Mouse (Mus musculus): ENCODE measurements around the gene Aqp2. TPM values are rescaled to one million over a fixed set of nuclear protein-coding genes. Genes with fewer than 3 reads are reported as not detected.

The Aqp2 gene
- polyA plus RNA-seq, 1 experiment from 2014 or later: not detected

Other genes starting within 250 kb of the Aqp2 start
- 8.2 and 8.8 TPM in 2 replicates for gene Fmnl3, start 208.6 kb upstream of the Aqp2 start, polyA plus RNA-seq (2015; fragmentation: Nextera tagmentation; extraction: Ambion mirVana)
- 255 and 257 TPM in 2 replicates for gene Tmbim6, start 186.2 kb upstream of the Aqp2 start, polyA plus RNA-seq (2015; fragmentation: Nextera tagmentation; extraction: Ambion mirVana)
- gene Nckap5l, start 121.3 kb upstream of the Aqp2 start, polyA plus RNA-seq (2015; fragmentation: Nextera tagmentation; extraction: Ambion mirVana): 12.3 and 13.6 TPM in 2 replicates
- 22.6 and 23.4 TPM in 2 replicates for gene Bcdin3d, start 104.3 kb upstream of the Aqp2 start, polyA plus RNA-seq (2015; fragmentation: Nextera tagmentation; extraction: Ambion mirVana)
- gene Faim2, start 50.9 kb upstream of the Aqp2 start, polyA plus RNA-seq (2015; fragmentation: Nextera tagmentation; extraction: Ambion mirVana): 16.5 and 16.6 TPM in 2 replicates
- 2.1 and 2.5 TPM in 2 replicates for gene Aqp5, start 11.7 kb downstream of the Aqp2 start, polyA plus RNA-seq (2015; fragmentation: Nextera tagmentation; extraction: Ambion mirVana)
- 2.6 and 3.2 TPM in 2 replicates for gene Aqp6, start 22.3 kb downstream of the Aqp2 start, polyA plus RNA-seq (2015; fragmentation: Nextera tagmentation; extraction: Ambion mirVana)
- 97.6 and 102 TPM in 2 replicates for gene Racgap1, start 72.6 kb downstream of the Aqp2 start, polyA plus RNA-seq (2015; fragmentation: Nextera tagmentation; extraction: Ambion mirVana)
- gene Asic1, start 91.3 kb downstream of the Aqp2 start, polyA plus RNA-seq (2015; fragmentation: Nextera tagmentation; extraction: Ambion mirVana): 58.3 and 63.0 TPM in 2 replicates
- 134 and 145 TPM in 2 replicates for gene Smarcd1, start 123.1 kb downstream of the Aqp2 start, polyA plus RNA-seq (2015; fragmentation: Nextera tagmentation; extraction: Ambion mirVana)
- not detected in 2 replicates for gene Gm17349, start 126.4 kb downstream of the Aqp2 start, polyA plus RNA-seq (2015; fragmentation: Nextera tagmentation; extraction: Ambion mirVana)
- 1.6 and 2.1 TPM in 2 replicates for gene Gpd1, start 138.5 kb downstream of the Aqp2 start, polyA plus RNA-seq (2015; fragmentation: Nextera tagmentation; extraction: Ambion mirVana)
- gene Cox14, start 146.6 kb downstream of the Aqp2 start, polyA plus RNA-seq (2015; fragmentation: Nextera tagmentation; extraction: Ambion mirVana): 160 and 174 TPM in 2 replicates
- 73.6 and 74.3 TPM in 2 replicates for gene Cers5, start 193.8 kb downstream of the Aqp2 start, polyA plus RNA-seq (2015; fragmentation: Nextera tagmentation; extraction: Ambion mirVana)